Mouse (Mus musculus): ENCODE data around the gene Olfr288.
A peak's percentile ranks its signal among the peaks of the same experiment; 100 is the strongest.

Gene Olfr288

DNA sequence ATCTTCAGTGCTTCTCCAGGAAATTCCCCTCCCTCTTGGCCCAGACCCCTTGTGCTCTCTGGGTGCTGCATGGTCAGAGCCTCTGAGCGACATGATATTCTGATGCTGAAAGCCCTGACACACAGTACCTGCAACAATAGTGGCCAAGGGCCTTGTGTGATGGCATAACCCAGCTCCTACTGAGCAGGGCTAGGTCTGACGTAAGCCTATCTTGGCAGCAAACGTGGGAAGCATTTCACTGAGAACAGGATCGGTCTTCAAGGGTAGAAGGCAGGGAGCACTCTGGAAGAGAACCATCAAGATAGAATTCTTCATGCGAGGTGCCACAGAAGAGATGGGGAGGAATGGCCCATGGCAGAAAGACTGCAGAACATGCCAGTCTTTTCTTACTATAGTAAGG, 29.8 kb downstream of the Olfr288 start, which contains the start of gene Asb8:
Gene Asb8 (minus strand): TSS at position 101 of the 400 bp plus-strand sequence.
- DNase-seq = no peak

DNA sequence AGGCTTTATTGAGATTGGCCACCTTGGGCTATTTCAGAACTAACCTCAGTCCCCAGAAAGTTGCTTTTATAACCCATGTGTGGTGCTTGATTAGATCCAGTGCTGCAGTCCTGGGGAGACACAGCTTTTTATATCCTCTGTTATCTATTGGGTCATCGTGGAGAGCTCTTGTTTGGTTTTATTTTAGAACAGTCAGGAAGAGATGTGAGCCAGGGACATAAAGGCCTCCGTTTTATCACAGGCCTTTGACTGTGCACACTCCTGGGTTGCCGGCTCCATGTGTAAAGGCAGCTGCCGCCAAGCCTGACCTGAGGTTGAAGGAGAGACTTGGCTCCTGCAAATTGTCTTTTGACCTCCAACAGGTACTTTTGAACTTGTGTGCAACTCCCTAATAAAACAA, 32.8 kb downstream of the Olfr288 start:
- DNase-seq = no peak

DNA sequence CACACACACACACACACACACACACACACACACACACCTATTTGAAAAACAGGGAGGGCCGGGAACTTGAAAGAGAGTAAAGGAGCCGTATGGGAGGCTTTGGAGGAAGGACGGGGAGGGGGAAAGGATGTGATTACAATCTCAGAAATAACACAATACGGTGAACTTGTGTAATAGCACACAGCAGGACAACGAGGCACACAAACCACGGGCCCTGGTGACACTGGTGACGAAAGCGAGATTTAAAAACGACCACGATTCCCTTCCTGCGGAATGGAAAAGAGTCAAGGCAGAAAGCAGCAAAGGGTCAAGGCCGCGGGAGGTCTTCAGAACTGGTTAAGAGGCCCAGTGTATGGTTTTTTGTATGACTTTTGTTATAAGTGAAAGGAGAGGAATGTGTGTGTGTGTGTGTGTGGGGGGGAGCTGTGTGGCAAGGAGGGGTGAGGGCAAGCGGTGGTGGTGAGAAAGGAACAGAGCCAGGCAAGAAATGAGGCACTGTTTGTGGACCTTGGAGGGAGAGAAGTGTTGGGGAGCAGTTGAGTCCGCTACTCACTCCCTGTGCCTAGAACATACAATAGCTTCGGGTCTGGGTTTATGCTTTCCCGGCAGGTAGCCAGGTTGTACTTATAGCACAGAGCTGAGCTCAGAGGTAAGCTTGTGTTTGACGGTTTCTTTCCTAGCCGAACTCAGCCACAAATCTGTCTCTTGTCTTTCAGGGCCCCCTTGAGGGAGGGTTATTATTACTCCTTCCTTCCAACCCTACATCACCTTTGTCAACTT, 34.1 kb downstream of the Olfr288 start:
- DNase-seq = no peak

DNA sequence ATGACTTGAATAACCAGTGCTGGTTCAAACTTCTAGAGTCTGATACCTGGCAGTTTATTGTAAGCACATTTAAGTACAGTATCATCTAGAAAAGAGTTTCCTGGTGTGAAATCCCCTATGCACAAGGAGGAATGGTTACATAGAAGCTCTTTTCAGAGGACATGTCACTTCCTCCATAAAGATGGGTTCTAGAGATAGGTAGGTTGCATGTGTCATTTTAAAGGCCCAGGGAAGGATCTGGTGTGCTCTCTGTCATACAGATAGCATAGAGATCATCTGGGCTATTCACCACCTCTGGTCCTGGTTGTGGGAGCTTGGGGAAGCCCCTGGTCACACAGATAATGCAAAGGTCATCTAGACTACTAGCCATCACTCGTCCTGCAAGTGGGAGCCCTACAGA, 38.1 kb downstream of the Olfr288 start:
- DNase-seq = no peak

DNA sequence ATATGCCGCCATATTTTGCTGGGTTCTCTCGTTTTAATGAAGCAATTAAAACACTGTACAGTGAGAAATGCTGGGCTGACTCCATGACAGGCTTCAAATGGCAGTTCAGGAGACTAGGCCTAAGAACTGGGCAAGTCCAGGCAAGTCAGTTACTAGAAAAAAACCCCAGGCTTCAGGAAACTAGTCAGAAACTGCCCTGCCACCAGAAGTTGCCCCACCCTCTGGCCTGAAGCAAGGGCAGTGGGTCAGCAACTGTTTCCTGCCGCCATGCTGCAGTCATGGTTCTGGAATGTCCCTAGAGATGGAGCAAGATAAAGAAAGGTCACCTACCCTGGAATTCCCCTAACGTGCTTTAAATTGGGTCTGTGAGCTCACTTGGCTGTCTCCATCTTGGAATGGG, 39.4 kb downstream of the Olfr288 start:
- no peak for DNase-seq

DNA sequence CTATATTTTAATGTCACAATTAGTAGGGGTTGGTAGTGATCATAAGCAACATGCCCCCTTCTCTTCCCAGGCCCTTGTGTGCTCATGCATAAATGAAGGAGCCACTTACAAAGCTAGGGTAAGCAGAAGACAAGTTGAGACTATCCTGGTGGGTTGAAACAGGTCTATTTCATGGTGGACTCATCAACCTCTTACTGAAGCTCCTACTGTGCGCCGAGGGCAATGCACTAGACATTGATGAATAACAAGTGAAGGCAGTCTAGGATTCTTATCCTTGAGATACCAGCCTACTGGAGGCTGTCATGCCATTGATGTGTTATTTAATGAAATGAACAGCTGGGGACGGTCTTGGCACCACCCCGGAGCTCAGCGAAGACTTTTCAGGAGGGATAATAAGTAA, 40.1 kb downstream of the Olfr288 start:
- no peak for DNase-seq

DNA sequence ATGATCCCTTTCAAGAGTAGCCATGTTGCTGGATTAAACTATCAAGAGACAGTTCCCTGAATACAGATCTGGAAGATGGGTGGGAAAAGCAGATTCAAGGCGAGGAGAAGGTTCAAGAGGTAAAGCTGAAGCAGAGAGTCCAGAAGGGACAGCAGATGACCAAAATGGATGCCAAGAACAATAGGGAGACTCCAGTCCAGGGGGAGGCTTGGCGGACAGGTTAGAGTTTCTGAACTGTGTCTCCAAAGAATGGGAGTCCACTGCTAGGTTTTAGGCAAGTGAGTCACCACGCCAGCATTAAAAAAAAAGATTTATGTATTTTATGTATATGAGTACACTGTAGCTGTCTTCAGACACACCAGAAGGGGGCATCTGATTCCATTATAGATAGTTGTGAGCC, 40.7 kb downstream of the Olfr288 start:
- DNase-seq = no peak

DNA sequence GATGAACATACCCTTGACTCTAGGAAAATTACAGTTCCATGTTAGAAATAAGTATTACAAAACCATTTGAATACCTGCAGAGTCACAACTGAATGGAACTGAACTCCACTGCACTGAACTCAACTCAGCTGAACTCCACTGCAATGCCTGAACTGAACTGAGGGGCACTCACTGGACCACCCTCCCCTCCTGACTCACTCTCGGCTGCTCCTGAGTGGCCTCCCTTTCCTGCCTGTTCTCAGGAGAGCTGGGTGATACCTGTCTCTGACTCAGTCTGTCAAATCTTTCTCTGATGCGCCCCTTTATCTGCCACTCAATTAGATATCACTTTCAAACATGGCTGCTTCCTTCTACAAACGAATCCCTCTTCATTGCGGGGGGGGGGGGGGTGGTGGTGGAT, 41.2 kb downstream of the Olfr288 start:
- DNase-seq = no peak

DNA sequence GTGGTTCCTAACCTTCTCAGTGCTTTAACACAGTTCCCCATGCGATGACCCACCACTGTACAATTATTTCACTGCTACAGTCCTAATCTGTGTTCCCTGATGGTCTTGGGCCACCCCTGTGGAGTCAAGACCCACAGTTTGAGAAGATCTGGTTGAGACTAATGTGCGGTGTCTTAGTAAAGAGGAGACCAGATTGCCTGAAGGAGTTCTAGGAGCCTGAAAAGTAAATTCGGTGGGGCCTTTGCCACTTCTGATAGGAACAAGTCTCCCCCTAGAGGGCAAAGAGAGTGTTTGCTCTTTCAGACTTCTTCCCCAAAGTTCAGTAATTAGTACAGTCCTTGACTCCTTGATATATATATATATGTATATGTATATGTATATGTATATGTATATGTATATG, 41.7 kb downstream of the Olfr288 start:
- DNase-seq = no peak

DNA sequence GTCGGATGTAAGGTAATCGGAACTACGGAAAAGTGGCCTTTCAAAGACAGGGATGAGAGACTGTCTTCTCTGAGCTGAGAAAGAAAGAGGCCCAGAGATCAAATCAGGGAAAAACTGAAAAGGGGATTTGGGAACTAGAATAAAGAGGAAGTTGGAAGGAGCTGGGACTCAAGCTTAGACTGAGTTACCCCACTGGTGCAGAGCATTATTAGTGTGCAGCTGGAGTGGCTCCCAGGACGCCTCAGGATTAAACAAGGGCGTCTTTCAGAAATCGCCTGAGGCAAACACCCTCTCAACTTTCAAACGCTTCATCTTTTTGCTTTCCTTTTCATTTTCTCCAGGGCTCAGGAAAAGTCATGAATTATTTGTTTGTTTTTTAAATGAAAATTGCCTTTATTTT, 42.4 kb downstream of the Olfr288 start:
- no peak for DNase-seq

DNA sequence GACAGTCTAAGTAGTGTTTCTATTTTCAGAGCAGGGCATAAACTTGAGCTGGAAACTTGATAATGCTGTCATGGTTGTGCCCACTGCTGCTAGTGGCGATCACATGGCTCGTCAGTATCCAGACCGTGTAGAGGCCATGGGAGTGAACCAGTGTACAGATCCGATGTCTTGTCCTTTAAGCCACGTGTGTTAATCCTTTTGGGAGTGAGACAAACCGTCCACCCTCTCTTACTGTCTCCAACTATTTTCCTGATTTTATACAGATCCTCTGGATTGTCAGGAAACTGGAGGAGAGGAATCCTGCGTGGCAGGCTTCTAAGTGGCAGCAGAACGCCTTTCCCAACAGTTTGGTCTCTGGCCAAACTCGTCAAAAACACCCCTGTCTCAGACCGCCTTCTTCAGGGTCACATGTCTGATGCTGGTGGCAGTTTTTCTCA, 46.2 kb downstream of the Olfr288 start:
- DNase-seq = no peak

DNA sequence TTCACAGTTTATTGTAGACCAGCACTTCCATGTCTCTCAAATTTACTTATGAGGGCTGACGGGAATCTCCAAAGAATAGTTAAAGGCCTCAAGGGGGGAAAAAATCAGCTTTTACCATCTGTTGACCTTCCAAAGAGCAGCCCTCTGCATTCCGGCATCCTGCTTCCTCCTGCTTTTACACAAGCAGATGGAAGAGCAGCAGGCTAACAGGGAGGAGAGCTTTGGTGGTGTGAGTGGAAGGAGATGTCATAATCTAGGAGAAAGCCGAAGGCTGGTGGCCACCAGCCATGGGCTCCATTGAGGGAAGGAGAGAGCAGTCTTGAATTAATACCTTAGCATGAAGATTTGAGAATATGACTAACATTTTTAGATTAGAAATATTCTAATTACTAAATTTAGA, 47.0 kb downstream of the Olfr288 start:
- DNase-seq = no peak

DNA sequence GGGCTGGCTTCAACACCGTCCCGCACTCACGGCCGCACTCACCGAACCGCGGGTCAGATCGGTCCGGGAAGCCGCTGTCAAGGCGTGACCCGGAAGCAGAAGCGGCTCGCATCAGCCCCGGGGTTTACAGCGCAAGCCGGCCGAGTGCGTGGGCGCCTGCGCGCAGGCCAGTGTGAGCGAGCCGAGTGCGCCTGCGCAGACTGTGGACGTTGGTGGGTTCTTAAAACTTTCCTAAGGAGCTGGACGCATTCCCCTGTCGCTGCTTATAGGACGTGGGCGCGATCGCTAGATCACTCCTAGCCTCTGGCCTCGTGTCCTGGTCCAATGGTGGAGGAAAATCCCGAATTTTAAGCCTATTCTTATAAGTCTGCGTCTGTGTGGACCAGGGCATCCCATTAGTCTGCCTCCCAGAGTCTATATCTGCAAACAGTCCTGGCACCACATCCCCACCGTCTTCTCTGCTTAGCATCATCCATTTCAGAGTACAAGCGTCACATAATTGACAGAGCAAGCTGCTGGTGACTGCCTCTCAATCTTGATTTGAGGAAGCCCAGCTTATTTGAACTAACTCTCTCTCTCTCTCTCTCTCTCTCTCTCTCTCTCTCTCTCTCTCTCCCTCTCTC, 49.7 kb downstream of the Olfr288 start:
- peak; percentile 94 for DNase-seq

DNA sequence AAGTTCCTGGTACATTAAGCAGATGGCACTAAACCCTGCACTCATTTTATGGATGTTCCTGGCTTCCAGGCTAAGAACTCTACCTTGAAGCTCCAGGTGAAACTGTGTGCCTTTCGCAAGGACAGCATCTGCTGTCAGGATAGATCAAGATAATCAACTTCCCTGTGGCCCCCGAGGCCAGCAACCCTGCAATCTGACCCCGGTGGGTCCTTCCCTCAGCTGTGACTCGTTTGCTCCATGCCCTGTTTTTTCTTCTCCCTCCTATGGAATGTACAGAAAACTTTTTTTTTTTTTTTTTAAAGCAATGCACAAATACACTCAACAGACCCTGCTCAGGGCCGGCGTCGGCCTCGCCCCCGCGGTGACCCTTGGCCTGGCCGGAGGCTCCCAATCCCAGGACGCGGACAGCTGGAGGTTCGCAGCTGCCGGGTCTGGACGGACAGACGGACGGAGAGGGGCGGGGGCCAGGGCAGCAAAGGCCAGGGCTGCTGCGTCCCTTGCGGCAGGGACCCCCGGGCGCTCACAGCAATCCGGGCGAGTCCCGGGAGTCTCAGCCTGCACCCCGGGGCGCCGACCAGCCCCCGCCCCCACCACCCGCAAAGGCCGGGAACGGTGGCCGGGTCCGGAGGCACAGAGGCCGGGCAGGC, 50.4 kb downstream of the Olfr288 start:
- no peak for DNase-seq

DNA sequence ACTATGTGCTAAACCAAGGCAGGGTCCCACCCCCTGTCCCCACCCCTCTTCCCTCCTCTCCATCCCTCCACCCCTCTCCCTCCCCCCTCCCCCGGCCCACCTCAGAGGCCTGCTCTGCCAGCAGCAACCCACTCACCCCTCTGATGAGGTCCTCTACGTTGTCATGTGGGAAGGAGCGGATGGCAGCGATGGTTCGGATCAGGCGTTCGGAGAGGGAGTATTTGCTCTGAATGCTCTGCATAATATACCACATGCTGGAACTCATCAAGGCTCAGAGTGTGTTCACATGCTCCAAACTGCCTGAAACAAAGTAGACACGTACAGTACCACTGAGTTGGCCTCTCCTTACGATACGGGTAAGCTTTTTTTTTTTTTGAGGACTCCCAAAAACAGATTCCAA, 52.8 kb downstream of the Olfr288 start:
- DNase-seq = peak; percentile 53

DNA sequence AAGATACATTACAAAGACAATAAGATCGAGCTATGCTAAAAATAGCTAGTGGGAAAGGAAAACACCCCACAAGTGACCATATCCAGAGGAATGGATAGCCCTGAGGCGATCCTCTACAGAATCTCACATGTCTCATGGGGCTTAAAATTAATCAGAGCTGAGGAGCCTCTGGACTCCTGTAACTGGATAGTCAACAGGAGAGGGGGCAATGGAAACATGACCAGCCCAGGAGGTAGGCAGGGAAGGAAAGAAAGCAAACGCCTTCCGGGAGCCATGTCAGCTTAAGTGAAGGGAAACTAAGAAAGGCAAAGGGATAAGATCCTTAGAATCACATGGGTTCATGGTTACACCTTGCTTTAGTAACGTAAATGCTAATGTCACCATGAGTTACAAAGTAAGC, 54.5 kb downstream of the Olfr288 start:
- DNase-seq = no peak

DNA sequence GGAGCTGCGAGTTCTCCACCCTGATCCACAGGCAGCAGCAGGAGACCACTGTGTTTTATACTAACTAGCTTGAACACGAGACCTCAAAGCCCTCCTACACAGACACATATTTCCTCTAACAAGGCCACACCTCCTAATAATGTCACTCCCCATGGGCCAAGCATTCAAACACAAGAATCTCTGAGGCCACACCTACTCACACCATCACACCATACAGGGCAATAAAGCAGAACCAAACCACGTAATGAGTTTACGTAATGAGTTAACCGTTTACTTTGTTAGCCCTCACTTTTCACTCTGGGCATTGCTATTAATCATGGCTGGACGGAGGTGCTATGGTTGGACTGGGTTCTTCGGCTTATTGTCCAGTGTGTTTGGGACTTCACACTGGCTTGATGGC, 55.6 kb downstream of the Olfr288 start:
- DNase-seq = no peak

DNA sequence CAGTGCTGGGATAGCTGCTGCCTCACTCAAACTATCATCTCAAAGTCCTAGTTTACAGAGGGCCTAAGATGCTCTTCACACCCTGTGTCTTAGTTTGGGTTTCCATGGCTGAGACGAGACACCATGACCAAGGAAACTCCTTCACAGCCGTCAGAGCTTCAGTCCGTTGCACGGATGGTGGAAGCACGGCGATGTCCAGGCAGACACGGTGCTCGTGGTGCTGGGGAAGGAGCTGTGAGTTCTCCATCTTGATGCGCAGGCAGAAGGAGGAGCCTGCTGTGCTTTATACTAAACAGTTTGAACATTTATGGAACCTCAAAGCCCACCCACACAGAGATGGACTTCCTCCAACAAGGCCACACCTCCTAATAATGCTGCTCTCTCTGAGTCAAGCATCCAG, 58.5 kb downstream of the Olfr288 start:
- no peak for DNase-seq

All from layer of hippocampus, adult 9-11 months (tissue).